Mouse (Mus musculus) bone marrow macrophage, adult 2 months (primary cell): Measurements from ENCODE around the gene Ero1l.

Source experiments
- CTCF ChIP-seq: IDR thresholded peaks from 2 replicates; pipeline ENCODE4 v1.5.1; 2012; ENCODE audit warnings: low read depth, mild to moderate bottlenecking, low read length, moderate library complexity
- POLR2A ChIP-seq: IDR thresholded peaks from 2 replicates; pipeline ENCODE4 v1.6.1; 2012; ENCODE audit warnings: mild to moderate bottlenecking, low read depth, low read length, borderline replicate concordance

GRCm38 (mm10) chr14:45291608-45292007 is 27.0 kb downstream of the Ero1l start:
- no peak for TF ChIP-seq POLR2A
- TF ChIP-seq CTCF: no peak
